Mouse (Mus musculus) right cerebral cortex, postnatal 4 days (tissue): Measurements from ENCODE around the gene Rps11.
"Not testable (repeated sequence)": the region's sequence is repeated elsewhere in the genome, so short reads cannot be mapped to it uniquely, and the experiment has no call there.

Experiments
- DNase-seq: peaks from one replicate; pipeline ENCODE4 v3.0.0-alpha.2; 2022

The Rps11 gene

DNA sequence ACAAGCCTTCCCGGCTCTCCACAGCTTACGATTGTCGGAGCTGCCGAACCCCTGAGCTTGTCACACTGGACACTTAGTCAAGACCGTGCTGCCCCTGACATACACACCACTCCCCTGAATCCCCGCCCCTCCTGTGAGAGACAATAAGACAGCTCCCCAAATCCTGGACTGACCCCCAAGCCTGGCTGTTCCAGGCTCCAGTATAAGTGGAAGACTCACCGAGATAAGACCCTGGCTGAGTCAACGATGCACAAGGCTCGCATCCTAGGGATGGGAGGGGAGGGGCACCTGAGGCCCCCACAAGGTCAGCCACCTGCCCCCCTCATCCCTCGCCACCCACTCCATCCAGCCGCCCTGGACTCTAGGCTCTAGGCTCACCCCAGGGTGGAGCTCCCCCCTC lies 7.6 kb upstream of the Rps11 start:
- DNase-seq, result no peak

DNA sequence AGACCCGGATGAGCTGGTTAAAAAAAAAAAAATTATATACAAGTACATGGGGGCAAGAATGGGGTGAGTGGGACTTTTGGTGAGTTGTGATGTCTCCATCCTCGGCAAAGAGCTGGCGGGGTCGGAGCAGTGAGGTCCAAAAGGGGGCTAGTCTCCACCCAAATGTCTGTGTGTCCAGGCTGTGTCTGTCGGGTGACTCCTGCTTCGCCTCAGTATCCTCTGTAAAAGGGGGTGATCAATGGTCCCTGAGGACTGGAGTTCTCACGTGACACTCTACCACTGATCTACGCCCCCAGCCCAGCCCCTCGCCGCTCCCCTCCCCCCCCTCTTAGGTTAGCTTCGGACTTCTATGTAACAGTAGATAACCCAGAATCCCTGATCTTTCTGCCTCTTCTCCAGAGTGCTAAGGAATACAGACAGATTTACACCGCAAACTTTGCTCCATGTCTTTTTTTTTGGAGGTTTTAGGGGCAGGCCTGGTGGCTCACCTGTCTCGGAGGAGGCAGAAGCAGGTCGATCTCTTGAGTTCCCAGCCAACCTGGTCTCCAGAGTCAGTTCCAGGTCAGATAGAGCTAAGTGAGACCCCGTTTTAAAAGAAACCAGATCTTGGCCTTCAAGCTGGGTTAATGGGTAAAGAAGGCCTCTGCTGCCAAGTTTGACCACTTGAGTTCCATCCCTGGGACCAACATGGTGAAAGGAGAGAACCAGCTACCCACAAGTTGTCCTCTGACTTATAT lies 5.7 kb upstream of the Rps11 start:
- DNase-seq, result no peak

DNA sequence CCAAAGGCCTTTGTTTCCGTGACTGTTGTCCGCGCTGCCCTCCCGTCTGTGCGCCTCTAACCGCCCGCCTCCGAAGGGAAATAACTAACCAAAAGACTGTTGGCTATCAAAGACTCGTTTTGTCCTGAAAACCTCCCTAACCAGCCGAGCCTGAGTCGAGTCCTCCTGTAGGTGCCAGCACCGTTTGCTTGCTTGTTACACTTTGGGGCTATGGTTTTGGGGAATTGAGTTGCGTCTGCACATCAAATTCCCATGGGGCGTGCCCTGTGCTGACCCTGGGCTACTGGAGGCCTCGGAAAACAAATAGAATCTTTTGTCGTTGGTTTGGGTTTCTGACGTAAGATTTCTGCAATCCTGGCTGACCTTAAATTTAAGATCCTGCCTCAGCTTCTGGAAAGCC lies 5.1 kb upstream of the Rps11 start:
- no peak for DNase-seq

DNA sequence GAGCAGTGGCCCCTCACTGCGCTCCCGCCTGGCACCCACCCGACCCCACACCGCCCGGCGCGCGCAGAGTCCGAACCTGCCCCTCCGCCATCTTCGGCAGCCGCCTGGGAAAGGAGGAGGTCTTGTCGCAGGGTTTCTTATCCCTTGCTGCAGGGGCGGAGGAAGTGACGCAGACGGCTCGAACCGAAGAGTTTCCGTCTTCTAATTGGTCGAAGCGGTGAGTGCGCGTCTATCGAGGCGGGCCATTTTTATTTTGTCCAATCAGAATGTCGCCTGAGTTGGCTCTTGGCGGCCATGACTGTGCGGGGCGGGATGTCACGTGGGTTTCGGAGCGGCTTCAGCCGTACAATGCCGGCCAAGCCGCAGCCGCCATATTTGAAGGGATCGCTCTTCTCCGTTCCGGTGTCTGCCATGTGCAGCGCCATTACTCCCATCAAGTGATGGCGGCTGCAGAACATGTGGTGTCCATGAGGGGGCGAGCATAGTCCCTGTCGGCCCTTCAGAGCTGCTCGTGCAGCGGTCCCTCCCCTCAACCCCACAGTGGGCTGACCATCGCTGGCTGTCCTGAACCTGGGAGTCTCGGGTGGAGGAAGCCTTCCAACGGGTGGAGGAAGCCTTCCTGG lies 4.5 kb upstream of the Rps11 start, which contains the start of gene Rpl13a:
Rpl13a (minus strand) TSS at position 138 of the 623 bp plus-strand sequence.
- DNase-seq, result peak; percentile 93

DNA sequence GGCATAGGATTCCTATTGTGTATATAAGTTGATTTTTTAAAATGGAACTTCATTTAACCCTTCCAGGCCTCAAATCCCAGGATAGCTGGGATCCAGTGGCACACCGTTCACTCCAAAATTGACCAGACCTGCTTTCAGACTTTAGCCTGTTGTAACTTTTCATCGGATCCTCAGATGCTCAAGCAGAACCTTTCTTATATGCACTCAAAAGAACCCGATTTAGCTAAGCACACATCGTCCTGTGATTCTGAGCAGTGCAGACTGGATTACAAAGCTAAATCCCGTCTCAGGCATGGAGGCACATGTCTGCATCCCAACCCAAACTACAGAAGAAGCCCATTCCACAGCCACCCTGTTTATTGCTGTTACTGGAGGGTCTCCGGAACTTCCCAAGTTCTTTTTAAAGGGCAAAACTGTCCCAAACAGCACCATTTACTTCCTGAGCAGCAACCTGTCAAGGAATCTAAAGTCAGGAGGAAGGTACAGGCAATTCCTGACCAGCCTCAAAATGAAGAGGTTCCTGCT lies 3.5 kb upstream of the Rps11 start:
- no peak for DNase-seq

DNA sequence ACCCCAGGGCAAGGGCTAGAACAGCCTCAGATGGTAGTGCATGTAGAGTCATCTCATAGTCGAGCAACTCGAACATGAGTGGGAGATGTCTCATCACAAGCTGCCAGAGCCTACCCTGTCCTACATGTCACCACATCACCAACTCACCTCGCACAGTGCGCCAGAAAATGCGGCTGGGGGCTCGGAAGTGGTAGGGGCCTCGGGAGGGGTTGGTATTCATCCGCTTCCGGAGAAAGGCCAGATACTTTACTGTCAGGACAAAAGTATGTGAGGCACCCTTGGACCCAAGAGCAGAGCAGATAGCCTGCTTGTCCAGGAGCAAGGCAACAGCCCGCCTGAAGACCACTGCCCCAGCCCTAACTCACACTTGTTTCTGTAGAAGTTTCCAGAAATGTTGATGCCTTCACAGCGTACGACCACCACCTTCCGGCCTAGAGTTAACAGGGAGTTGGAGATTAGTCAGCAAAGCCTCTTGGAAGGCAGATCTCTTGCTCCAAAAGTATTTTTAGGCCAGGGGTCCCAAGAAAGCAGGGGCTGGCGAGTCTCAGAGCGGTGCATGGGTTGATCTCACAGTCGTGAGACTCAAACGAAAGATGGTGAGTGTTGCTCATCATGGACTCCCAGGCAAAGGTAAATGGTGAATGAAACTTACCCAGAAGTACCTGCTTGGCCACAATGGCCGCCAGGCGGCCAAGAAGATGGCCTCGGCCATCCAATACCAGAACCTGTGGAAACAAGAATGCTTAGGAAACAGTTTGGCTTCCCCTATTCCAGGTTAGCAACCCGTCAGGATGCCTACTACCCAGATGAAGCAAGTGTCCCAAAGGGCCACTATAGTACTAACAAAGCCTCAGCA lies 2.8 kb upstream of the Rps11 start:
- no peak for DNase-seq

DNA sequence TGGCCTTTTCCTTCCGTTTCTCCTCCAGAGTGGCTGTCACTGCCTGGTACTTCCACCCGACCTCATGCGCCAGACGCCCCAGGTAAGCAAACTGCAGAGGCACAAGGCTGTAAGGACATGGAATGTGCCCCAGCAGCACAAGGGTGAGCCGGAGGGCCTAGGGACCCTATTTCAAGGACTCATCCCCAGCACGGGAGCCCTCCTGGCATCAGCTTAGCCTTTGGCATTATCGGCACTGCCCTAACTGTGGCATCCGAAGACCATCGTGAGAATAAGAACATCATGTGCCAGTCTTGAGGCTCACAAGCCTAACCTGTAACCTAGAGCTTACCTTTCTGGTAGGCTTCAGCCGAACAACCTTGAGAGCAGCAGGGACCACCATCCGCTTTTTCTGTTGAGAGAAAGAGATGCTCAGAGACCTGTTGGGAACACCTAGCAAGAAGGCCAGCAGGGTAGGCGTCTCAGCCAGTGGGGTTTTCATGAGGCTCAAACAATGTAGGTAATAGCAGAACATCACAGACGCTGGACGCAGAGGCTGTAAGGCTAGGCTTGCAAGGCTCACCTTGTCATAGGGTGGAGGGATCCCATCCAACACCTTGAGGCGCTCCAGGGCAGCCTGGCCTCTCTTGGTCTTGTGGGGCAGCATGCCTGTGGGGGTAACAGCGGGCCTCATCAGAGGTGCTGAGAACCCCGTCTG lies 2.1 kb upstream of the Rps11 start:
- no peak for DNase-seq

DNA sequence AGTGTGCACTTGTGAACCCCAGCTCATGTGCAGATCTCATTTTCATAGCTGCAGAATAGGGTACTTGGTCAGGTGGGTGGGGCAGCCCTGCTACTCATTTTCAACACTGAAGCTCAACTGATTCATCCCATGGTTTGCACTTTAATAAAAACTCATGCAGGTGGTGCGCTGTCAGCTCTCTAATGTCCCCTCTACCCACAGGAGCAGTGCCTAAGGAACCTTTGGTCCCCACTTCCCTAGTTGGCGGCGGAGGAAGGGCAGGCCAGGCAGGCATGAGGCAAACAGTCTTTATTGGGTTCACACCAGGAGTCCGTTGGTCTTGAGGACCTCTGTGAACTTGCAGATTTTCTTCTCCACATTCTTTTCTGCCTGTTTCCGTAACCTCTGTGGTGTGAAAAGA lies 1.4 kb upstream of the Rps11 start:
- not testable (repeated sequence) for DNase-seq

DNA sequence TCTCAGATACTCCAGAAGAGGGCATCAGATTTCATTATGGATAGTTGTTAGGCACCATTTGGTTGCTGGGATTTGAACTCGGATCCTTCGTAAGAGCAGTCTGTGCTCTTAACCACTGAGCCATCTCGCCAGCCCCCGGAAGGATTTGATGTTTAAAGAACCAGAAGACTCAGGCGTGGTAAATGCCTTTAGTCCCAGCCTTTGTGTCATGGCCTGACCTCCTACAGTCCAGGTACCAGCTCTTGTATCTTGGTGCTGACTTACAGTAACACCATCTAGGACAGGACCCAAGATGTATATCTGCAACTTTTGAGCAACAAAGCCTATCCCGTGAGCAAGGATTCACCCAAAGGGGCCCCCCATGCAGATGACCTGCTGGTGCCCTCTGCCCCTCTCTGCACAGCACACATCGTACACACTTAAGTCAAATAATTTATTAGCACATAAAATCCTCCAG lies 933 bp upstream of the Rps11 start:
- DNase-seq, result no peak

DNA sequence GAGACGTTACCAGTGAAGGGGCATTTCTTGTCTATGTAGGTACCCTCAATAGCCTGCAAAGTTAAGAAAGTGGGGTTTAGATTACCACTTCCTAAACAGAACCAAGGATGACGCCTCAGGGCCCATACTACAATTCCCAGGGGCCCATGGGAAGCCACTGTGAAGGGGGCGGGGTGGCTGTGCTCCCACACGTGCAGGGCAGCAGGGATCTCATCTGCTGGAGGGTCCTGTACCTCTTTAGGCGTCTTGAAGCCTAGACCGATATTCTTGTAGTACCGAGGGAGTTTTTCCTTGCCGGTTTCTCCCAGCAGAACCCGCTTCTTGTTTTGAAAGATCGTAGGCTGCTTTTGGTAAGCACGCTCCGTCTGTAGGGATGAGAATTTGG lies 1.1 kb downstream of the Rps11 start:
- no peak for DNase-seq

DNA sequence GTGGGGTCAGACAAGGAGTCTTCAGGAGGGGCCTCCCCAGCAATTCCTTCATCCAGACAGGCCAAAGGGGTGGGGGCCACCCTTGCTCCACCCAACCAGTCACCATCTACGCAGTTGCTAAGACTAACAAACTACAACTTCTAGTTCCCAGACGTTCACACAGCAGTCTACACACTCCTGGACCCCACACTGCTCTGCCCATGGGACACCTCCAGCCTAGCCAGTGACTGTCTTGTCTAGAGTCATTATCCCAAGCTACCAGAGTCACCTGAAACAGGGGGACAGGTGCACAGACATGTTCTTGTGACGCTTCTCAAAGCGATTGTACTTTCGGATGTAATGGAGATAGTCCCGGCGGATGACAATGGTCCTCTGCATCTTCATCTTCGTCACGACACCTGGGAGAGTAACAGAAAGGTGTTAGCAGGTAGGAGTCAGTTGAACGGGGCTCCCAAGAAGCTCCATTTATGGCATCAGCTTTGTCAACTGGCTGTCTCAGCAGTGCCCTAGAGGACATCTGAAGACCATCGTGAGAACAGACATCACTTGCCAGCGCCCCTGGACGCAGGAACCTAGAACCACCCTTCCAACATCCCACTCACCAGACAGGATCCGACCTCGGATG lies 1.6 kb downstream of the Rps11 start:
- no peak for DNase-seq

DNA sequence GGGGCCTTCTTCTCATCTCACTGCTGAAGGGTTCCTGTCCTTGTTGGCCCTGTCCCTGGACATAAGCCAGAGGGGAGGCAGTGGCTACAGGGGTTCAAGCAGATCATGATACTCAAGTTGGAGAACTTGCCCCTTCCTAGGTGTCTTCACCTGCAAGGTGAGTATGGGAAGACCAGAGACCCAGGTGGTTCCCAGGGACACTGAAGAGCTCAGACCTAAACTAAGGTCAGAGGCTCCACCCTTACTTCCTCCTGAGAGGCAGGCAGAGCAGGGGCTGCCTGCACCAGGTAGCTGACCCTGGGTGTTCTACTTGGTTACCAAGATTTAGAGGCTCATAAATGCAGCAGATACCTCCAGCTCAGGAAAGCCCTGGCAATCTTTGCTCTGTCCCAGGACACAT lies 2.3 kb downstream of the Rps11 start:
- DNase-seq, result no peak

DNA sequence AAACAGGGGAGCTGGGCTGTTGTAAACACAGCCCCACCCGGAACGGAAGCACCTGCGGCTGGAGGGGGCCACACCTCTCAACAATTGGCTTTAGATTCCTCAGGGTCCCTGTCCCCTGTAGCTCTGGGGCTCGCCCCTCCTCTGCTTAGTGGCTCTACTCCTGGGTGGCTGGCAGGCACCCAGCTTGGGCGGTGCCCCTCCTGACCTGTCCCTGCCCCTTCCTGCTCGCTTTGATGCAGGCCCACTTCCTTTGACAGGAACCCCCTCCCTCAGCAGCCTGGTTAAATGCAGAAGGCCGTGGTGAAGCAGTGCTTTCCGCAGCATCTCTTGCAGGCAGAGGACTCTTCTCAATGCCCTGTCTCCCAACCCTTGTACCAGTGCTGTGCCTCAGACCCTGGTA lies 2.8 kb downstream of the Rps11 start:
- DNase-seq, result no peak

DNA sequence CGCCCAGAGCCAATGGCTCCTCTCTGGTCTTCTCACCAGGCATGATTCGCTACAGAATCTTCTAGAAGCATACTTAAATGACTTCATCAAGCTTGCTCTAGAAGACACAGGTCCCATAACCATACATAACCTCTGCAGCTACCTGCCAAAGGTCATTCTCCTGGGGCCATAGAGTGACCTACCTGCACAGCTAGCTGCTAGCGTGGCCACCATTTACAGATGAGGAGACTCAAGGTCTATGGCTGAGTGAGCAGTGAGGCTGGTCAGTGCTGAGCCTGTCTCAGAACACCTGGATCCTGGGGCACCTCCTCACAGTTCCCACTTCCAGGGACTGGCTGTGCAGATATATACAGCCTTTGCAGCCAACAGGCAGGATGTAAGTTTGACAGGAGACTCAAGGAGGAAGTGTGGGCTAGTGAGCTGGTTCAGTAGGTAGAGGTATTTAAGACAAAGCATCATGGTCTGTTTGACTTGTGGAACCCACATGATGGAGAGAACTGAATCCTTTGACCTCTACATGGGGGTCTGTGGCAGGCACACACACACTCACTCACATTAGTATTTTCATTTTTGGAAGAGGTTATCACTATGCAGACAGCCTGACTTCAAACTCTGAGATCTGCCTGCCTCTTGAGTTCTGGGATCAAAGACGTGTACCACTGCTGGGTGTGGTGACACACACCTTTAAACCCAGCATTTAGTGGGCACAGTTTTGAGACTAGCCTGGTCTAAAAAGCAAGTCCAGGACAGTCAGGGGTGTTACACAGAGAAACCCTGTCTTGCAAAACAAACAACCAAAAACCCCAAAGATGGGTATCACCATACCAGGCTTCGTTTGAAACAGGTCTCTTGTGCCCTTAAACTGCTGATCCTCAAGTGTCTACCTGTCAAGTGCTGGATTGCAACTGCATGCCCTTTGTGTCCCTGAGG lies 4.2 kb downstream of the Rps11 start:
- no peak for DNase-seq

DNA sequence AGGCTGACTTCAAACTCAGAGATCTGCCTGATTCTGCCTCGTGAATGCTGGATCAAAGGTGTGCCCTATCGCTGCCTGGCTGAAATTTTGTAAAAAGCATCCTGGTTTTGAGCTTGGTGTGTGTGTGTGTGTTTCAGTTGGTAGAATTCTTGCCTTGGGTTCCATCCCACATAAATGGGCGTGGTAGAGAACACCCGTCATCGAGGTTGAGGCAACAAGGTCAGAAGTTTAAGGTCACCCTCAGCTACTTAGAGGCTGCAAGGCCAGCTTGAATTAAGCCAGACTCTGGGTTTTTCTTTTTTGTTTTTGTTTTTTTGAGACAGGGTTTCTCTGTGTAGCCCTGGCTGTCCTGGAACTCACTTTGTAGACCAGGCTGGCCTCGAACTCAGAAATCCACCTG lies 5.9 kb downstream of the Rps11 start:
- no peak for DNase-seq

DNA sequence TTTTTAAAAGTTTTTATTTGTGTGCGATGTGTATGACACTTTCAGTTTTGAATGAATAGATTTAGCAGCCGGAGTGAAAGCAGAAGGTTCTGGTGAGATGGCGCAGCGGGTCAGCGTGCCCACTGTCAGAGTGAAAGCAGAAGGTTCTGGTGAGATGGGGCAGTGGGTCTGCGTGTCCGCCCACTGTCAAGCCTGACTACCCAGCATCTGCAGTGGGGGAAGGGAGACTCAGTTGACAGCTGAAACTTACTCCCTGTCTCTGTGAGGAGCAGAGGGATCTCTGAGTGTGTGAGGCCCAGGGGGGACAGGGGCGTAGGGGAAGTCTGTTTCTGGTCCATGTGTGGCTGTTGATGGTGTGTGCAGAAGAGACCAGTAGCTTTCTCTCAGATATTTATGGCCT lies 6.7 kb downstream of the Rps11 start:
- DNase-seq, result no peak

DNA sequence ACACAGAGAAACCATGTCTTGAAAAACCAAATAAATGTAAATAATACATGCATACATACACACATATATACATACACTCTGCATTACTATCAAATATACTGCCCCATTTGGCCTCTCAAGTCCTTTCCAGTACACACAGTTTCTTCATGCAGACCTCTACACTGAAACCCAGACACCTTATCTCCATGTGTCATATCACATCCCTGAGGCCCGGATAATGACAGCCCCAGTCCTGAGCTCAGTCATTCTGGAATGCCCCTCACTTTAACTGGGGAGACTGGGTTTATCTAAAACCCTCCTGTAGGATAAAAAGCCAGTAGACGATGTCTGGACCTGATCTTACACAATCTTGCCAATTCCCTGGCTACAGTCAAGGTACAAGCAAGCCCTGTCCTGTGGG lies 10.8 kb downstream of the Rps11 start:
- no peak for DNase-seq

DNA sequence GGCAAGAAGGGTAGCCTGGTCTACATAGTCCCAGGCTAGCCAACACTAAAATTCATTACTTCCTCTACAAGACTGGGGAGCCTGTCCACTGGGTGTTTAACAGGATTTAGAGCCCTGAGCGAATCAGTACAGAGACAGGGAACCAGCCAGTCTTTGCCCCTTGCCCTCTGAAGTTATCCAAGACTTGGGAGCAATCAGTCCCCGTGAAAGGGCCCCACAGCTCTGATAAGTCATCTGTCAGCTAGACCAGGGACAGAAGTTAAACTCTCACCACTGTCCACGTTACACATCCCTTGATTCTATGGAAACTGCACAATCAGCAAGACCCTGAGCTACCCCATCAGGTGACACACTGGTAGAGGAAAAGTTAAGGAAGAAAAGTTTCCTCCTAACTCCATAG lies 11.7 kb downstream of the Rps11 start:
- DNase-seq, result no peak

DNA sequence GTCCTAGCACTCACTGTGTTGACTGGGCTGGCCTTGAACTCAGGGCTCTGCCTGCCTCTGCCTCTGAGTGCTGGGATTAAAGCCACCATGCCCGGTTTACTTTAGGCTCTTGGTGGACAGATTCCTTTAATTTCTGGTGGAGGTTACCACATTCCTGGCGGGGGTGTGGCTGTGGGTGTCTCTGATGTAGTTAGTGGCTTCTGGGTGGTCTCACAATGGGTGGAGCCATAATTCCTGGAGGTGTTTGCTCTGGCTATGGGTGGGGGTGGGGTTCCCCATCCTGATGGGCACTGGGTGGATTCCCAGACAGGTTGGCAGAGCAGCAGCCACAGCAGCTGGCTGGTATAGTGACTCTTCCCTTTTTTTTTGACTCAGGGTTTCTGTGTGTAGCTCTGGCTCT lies 12.3 kb downstream of the Rps11 start:
- DNase-seq, result no peak

DNA sequence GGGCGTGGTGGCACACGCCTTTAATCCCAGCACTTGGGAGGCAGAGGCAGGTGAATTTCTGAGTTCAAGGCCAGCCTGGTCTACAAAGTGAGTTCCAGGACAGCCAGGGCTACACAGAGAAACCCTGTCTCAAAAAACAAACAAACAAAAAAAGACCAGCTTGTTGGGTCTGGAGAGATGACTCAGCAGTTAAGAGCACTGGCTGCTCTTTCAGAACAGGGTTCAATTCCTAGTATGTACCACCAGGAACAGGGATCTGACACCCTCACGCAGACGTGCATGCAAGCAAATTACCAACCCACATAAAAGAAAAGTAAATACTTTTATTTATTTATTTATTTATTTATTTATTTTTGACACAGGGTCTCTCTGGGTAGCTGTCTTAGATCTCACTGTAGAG lies 14.2 kb downstream of the Rps11 start:
- not testable (repeated sequence) for DNase-seq

DNA sequence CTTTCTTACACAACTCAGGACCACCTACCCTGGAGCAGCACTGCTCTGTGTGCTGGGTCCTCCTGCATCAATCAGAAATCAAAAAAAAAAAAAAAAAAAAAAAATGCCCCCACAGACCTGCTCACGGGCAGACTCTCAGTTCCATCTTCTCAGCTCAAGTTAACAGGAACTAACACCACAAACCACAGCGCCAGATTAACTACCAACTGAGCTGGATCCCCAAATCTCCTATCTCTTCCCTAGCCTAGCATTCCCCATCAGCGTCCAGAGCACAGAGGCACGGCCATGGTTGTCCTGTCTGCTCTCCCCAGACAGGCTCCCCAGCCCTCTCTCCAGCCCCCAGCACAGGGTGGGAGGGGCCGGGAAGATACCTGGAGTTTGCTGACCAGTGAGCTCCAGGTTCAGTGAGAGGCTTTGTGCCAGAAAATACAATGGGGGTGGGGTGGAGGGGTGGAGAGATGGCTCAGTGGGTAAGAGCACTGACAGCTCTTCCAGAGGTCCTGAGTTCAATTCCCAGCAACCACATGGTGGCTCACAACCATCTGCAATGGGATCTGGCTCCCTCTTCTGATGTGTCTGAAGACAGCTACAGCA lies 17.1 kb downstream of the Rps11 start:
- DNase-seq, result no peak
